Mouse (Mus musculus): ENCODE measurements around the gene Cdc42ep4.

The Cdc42ep4 gene

GRCm38 (mm10) chr11:113749749-113750351, 1.8 kb downstream of the Cdc42ep4 start:
- DNase-seq (ENCODE audit: low spot score in 2 of 2) = peak; percentile 42 to 54

- DNase-seq (ENCODE audit: low spot score in 2 of 2) = peak; percentile 43 to 46
Observed at GRCm38 (mm10) chr11:113748797-113749521, 2.7 kb downstream of the Cdc42ep4 start.

GRCm38 (mm10) chr11:113747725-113748380, 3.8 kb downstream of the Cdc42ep4 start:
- no peak for DNase-seq (ENCODE audit: low spot score in 2 of 2)

- DNase-seq (ENCODE audit: low spot score in 2 of 2) = no peak
Observed at GRCm38 (mm10) chr11:113747056-113747455, 4.6 kb downstream of the Cdc42ep4 start.

GRCm38 (mm10) chr11:113745961-113746360, 5.7 kb downstream of the Cdc42ep4 start:
- DNase-seq (ENCODE audit: low spot score in 2 of 2) = no peak

- no peak for DNase-seq (ENCODE audit: low spot score in 2 of 2)
Observed at GRCm38 (mm10) chr11:113742998-113743397, 8.7 kb downstream of the Cdc42ep4 start.

GRCm38 (mm10) chr11:113740100-113740499, 11.6 kb downstream of the Cdc42ep4 start:
- no peak for DNase-seq (ENCODE audit: low spot score in 2 of 2)

GRCm38 (mm10) chr11:113739213-113739612, 12.5 kb downstream of the Cdc42ep4 start:
- DNase-seq (ENCODE audit: low spot score in 2 of 2) = no peak

GRCm38 (mm10) chr11:113737912-113738311, 13.8 kb downstream of the Cdc42ep4 start:
- DNase-seq (ENCODE audit: low spot score in 2 of 2) = peak in 1 of 2 experiments; percentile 17

- DNase-seq (ENCODE audit: low spot score in 2 of 2) = no peak
Observed at GRCm38 (mm10) chr11:113737553-113737854, 14.2 kb downstream of the Cdc42ep4 start.

- DNase-seq (ENCODE audit: low spot score in 2 of 2) = no peak
Observed at GRCm38 (mm10) chr11:113736848-113737552, 14.7 kb downstream of the Cdc42ep4 start.

GRCm38 (mm10) chr11:113735151-113735550, 16.5 kb downstream of the Cdc42ep4 start:
- DNase-seq (ENCODE audit: low spot score in 2 of 2) = no peak

GRCm38 (mm10) chr11:113733631-113734364, 17.9 kb downstream of the Cdc42ep4 start:
- no peak for DNase-seq (ENCODE audit: low spot score in 2 of 2)

- no peak for DNase-seq (ENCODE audit: low spot score in 2 of 2)
Observed at GRCm38 (mm10) chr11:113731945-113732612, 19.6 kb downstream of the Cdc42ep4 start.

GRCm38 (mm10) chr11:113730879-113731278, 20.8 kb downstream of the Cdc42ep4 start:
- no peak for DNase-seq (ENCODE audit: low spot score in 2 of 2)

- DNase-seq (ENCODE audit: low spot score in 2 of 2) = no peak
Observed at GRCm38 (mm10) chr11:113729917-113730316, 21.8 kb downstream of the Cdc42ep4 start.

- DNase-seq (ENCODE audit: low spot score in 2 of 2) = no peak
Observed at GRCm38 (mm10) chr11:113729239-113729638, 22.4 kb downstream of the Cdc42ep4 start.

- no peak for DNase-seq (ENCODE audit: low spot score in 2 of 2)
Observed at GRCm38 (mm10) chr11:113727992-113728391, 23.7 kb downstream of the Cdc42ep4 start.

GRCm38 (mm10) chr11:113726994-113727888, 24.4 kb downstream of the Cdc42ep4 start:
- no peak for DNase-seq (ENCODE audit: low spot score in 2 of 2)
